Mouse (Mus musculus) retina, embryonic 14.5 days (tissue): ENCODE measurements around the gene Olfr958.

ENCODE experiments used
- DNase-seq: peaks from one replicate; pipeline ENCODE4 v3.0.0-alpha.2; 2015; ENCODE audit warnings: low spot score

Gene Olfr958

GRCm38 (mm10) chr9:39553946-39554345 is at the start of gene Olfr958:
Gene Olfr958 (minus strand): TSS chr9:39554054.
- DNase-seq, result no peak

DNA sequence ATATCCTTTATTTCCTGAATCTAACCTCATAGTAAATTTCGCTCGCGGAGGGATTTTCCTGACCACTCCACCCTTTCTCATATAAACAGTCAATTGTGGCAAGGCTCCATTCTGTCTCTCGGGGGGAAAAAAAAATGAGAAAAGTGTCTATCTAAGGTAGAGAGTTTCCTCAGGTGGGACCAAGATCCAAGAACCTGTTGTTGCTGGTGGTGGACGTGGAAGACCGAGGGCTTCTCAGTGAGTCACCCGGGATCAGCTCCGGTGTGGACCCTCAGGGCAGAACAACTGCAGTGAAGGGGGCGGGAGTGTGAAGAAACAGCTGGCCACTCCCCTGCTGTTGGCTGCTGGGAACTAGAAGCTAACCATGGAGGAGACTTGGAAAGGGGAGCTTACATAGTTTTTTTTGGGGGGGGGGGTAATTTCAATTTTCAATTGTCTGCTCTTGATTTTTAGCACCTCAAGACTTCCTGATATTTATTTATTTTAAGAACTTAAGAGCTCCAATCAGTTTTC is 49.5 kb upstream of the Olfr958 start:
- peak; percentile 58 for DNase-seq

DNA sequence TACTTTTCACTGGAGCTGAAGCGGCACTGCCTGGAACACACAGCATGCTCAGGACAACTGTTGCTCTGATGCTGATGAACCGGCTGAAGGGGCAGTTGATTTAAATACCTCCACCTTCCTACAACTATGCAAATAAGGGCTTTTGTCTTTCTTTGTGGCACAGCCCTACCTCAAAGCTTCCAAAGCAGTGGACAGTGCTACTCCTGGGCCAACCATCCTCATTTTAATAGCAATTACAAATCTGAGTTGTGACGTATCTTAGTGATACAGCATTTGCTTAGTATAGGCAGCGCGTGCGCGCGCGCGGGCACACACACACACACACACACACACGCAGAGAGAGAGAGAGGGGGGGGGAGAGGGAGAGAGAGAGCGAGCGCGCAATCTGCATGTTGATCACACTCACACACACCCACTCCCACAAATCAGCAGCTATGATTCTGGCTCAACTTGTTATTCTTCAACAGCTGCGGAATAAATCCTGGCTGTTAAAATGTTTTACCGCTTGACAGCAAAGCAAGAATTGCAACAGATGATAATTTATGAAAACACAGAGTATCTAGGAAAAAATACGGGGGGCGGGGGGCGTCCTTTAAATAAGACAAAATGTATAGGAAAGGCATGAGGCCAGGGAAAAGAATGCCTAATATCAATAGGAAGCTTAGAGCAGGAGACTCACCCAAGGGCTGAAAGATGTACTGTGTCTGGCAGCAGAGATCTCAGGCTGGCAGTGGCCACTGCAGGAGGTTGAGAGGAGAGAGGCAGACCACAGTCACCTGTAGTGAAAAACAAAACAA is 48.9 kb upstream of the Olfr958 start:
- DNase-seq, result peak; percentile 50

DNA sequence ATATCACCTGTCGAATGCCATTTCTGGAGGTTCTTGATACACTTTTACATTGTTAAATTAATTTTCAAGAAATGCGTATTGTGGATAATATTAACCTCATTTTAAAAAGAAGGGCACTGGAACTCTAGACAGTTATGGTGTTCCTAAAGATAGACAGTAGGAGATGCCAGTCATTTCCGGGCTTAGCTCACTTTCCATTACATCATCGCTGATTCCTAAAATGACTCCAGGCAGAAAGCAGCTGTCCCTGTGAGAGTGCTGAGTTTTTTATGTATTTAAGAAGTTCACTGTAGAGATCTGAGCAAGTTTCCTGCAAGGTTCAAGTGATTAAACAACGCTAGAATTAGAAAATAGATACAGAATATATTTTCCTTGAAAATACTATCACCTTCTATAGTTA is 23.2 kb upstream of the Olfr958 start:
- DNase-seq, result no peak

- DNase-seq, result no peak
Measured at GRCm38 (mm10) chr9:39575469-39575868, 21.6 kb upstream of the Olfr958 start, which contains the start of gene Olfr959. Gene Olfr959 (minus strand): TSS chr9:39575569.

- no peak for DNase-seq
Measured at GRCm38 (mm10) chr9:39558349-39558647, 4.4 kb upstream of the Olfr958 start.

GRCm38 (mm10) chr9:39557529-39558348 is 3.9 kb upstream of the Olfr958 start:
- peak; percentile 46 for DNase-seq

DNA sequence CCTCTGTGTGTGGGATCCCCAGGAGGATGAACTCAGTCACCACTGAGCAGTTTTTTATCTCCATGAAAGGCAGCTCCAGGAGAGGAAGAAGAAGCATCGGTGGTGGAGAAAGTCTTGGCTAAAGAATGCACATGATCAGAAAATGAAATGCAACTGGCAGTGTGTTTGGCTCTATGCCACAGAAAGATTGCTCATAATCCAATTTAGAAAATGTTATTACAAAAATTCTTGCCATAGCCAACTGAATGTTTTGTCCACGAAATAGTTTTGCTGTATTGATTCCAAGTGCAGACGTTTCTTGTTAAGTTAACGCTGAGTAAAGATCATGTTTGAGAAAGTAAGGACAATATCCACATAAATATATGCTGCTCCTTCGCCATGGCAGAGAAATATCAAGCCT is 3.0 kb downstream of the Olfr958 start:
- DNase-seq, result no peak

DNA sequence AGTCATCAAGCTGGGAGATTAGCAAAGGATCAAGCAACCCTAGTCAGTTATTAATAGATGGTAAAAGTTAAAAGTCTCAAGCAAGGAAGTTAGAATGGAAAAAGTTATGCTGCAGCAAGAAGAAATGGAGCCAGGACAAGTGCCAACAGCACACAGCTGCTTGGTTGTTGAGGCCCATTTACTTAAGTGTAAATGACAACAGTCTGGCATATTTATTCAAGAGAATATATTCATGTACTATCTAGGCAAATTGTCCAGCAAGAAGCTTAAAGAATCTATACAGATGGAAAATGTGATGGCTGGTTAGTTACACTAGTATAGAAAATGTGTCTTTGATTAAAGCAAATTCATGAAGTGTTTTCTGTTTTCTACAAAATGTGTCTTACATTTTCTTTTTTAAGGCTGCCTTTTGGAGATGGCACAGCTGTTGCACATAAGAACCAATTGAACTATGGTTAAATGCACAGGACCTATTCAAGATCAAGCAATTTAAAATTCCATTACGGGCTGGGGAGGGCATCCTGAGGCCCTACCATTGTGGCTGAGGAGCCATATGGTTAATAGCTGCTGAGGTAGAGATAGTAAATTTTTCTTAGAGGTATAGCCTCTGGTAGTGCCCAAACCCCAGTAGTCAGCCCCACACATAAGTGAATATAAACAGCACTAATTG is 30.1 kb downstream of the Olfr958 start:
- DNase-seq, result no peak

- no peak for DNase-seq
Measured at GRCm38 (mm10) chr9:39518595-39518994, 35.3 kb downstream of the Olfr958 start.

DNA sequence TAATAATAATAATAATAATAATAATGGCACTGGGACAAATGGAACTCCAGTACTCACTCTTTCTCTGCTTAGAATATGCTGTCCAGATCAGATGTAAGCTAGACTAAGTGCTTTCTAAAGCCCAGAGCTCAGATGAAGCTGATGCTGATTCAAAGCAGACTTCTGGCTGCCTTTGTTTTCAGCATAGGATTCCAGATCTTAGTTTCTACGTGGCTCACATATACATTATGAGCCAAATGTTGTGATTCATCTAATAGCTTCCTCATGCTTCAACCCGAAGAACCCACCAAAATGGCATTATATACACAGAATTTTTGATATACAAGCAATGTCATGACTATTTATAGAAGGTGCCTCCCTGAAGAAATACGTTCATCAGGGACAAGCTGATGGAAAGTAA is 38.3 kb downstream of the Olfr958 start, which contains the start of gene Olfr957:
Gene Olfr957, minus strand, starts transcription at position 279 of the 400 bp plus-strand sequence.
- no peak for DNase-seq

DNA sequence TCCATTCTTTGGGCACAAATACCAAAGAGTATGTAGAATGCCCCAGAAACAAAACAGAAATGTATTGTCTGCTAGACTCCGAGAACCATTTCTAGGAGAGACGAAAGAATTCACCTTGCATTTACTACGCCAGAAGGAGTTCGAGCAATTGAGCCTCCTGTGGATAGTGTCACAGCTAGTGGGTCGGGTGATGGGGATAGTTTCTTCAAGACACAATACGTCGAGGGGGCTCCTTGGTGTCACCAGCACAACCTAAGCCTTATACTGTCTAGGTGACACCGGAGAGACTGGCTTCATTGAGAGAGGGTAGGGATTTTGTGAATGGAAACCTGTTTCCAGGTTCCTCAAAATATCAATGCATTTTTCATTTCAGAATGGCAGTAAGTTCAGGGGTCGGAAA is 44.4 kb downstream of the Olfr958 start:
- no peak for DNase-seq

DNA sequence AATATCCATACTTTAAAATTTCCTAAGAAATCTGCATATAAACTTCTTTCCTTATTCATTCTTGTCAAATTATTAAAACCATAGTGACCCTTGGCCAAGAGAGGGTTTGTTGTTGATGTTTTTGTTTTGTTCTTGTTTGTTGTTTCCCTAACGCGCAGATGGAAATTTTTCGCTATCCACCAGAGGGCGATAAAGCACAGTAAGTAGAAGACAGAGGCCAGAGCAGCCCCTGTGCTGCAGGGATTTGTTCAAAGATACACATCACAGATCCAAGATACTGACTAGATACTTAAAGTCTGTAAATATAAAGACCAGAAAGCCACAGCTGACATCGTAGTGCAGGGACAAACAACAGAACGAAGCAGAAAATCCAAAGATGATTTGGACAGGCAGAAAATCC is 44.9 kb downstream of the Olfr958 start:
- peak; percentile 80 for DNase-seq
